Mouse (Mus musculus) stomach, postnatal 0 days (tissue): Measurements from ENCODE around the gene Galnt10. TPM values are rescaled to one million over a fixed set of nuclear protein-coding genes. Genes with fewer than 3 reads are reported as not detected.
A peak's percentile ranks its signal among the peaks of the same experiment; 100 is the strongest.

Experiments
- ATAC-seq: fragments of 200-750 bp; cut with Nextera tagmentation; 2 replicates; pipeline ENCODE4 v1.8.0; 2017; ENCODE audit not compliant: low FRiP score, low TSS enrichment
- DNase-seq: peaks from one replicate; pipeline ENCODE4 v3.0.0-alpha.2; 2016; ENCODE audit warnings: low spot score
- H3K27ac ChIP-seq: fragments of 300-500 bp; sonication (generic); replicated peaks from 2 replicates; pipeline ENCODE4 v1.5.1; 2014; ENCODE audit warnings: mild to moderate bottlenecking, control low read depth
- H3K27me3 ChIP-seq: fragments of 300-500 bp; sonication (generic); 2 replicates; pipeline ENCODE4 v1.6.1; 2014; ENCODE audit warnings: low read length; ENCODE audit not compliant: control insufficient read depth, insufficient read depth
- H3K36me3 ChIP-seq: fragments of 300-500 bp; sonication (generic); 2 replicates; pipeline ENCODE4 v1.6.1; 2014; ENCODE audit warnings: low read length, mixed read lengths; ENCODE audit not compliant: control insufficient read depth, insufficient read depth
- H3K4me1 ChIP-seq: fragments of 300-500 bp; sonication (generic); replicated peaks from 2 replicates; pipeline ENCODE4 v1.6.1; 2014; ENCODE audit warnings: antibody characterized with exemption; ENCODE audit not compliant: control insufficient read depth, insufficient read depth
- H3K4me2 ChIP-seq: fragments of 300-500 bp; sonication (generic); replicated peaks from 2 replicates; pipeline ENCODE4 v1.6.1; 2014; ENCODE audit warnings: low read depth, mild to moderate bottlenecking, control low read depth, moderate library complexity
- H3K4me3 ChIP-seq: fragments of 300-500 bp; sonication (generic); 2 replicates; pipeline ENCODE4 v1.5.1; 2014; ENCODE audit warnings: low read depth, low read length, control low read depth
- H3K9ac ChIP-seq: fragments of 300-500 bp; sonication (generic); 2 replicates; pipeline ENCODE4 v1.6.1; 2014; ENCODE audit warnings: mild to moderate bottlenecking, low read length, control low read depth, mixed read lengths
- H3K9me3 ChIP-seq: fragments of 300-500 bp; sonication (generic); 2 replicates; pipeline ENCODE4 v1.6.1; 2016; ENCODE audit warnings: low read length; ENCODE audit not compliant: control insufficient read depth
- CTCF ChIP-seq: IDR thresholded peaks from 2 replicates; pipeline ENCODE4 v1.5.1; 2016; ENCODE audit warnings: antibody characterized with exemption, low read depth, mild to moderate bottlenecking, moderate library complexity
- EP300 ChIP-seq: optimal IDR thresholded peaks from 2 replicates; pipeline ENCODE3; 2016; ENCODE audit warnings: antibody characterized with exemption
- WGBS: fragments of 180-500 bp; shearing (Covaris S2); extraction: QIAGEN DNeasy Blood & Tissue Kit; methylation state at CpG from one replicate; pipeline ENCODE4 v1.1.7; 2014; 5-methylcytosine and 5-hydroxymethylcytosine counted together
- polyA plus RNA-seq: library from polyadenylated mRNA; unstranded; fragments of >200 nt; fragmentation: Nextera tagmentation; extraction: Ambion mirVana; gene quantifications from 2 replicates; pipeline ENCODE4 v1.2.1, GENCODE M21; 2015

Galnt10 gene
- polyA plus RNA-seq, 1 experiment from 2014 or later: 8.8 TPM

DNA sequence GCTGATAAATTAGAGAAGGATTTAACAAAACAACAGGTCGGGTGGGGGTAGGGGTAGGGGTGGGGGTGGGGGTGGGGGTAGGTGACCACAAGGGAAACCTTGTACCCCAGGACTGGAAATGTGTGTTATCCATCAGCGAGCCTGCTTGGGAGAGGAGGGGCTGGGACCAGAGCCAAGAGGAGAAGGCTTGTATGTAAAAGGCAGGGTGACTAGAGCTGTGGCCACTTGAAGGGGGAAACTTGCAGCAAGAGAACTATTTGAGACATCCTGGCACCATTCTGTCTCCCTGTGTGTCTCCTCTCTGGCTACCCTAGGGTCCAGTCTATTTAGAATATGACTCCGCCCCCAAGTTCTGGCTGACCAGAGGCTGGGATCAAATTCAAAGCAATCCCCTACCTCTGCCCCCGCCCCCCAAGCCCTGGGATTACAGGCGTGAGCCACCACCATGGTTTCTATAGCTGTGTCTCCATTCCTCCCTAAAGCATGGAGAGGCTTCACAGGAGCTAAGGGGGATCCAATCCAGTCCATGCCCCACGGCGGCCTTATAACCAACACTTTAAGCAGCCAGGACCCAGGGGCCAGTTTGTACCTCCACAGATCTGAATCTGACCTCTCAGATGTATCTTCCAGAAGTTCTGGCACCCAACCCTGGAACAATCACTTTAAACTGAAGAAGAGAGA is 13.3 kb upstream of the Galnt10 start:
- DNase-seq (no peak), ATAC-seq (no peak)
- no peak overlapping the region for H3K9ac ChIP-seq
- no peaks in the 10 kb centered on the region for H3K27me3 ChIP-seq
- H3K36me3 ChIP-seq: no peaks in the 10 kb centered on the region
- 0 out of 2 replicates have a peak, but pooled peaks cover 2% of the 10 kb centered on the region for H3K4me1 ChIP-seq
- no peak overlapping the region for H3K27ac ChIP-seq
- 68% methylated on average over 7 of the region's 7 CpGs for WGBS
- TF ChIP-seq EP300 (no peak), CTCF (no peak)
- H3K9me3 ChIP-seq: no peaks in the 10 kb centered on the region
- no peak overlapping the region for H3K4me3 ChIP-seq
- no peak overlapping the region for H3K4me2 ChIP-seq

- Histone ChIP-seq H3K4me1 (no peaks in the 10 kb centered on the region), H3K36me3 (no peaks in the 10 kb centered on the region), H3K9me3 (no peaks in the 10 kb centered on the region), H3K9ac (no peak overlapping the region), H3K27ac (no peak overlapping the region), H3K4me2 (no peak overlapping the region), H3K27me3 (no peaks in the 10 kb centered on the region), H3K4me3 (no peak overlapping the region)
- ATAC-seq (no peak), DNase-seq (no peak)
- 90% methylated on average over 2 of the region's 2 CpGs for WGBS
- TF ChIP-seq EP300: no peak
- TF ChIP-seq CTCF: no peak
Measured at GRCm38 (mm10) chr11:57633006-57633405, 12.2 kb upstream of the Galnt10 start.

GRCm38 (mm10) chr11:57633975-57634585 is 11.2 kb upstream of the Galnt10 start:
- TF ChIP-seq CTCF: no peak
- no peak for TF ChIP-seq EP300
- Histone ChIP-seq H3K27me3 (no peaks in the 10 kb centered on the region), H3K4me1 (no peaks in the 10 kb centered on the region), H3K4me2 (no peak overlapping the region), H3K36me3 (no peaks in the 10 kb centered on the region), H3K9me3 (no peaks in the 10 kb centered on the region), H3K9ac (no peak overlapping the region), H3K27ac (no peak overlapping the region), H3K4me3 (no peak overlapping the region)
- DNase-seq (no peak), ATAC-seq (no peak)
- WGBS: 64% methylated on average over 6 of the region's 6 CpGs

DNA sequence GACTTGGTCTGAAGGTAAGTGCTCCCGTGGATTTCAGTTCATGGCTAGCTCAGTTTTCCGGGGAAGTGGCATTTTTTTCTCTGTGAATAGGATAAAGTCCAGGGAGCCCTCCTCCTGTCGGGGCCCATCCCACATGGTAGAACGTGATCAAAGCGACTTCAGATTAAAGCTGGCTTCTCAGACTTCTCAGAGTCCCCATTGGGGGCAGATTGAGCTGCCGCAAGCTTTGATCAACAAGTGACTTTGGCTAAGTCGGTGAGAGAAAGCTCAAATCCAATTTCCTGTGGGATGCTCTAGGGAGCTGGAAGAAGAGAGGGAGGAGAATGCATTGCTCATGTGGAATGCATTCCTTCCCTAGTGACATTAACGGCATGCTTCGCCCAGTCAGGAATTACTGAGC is 10.1 kb upstream of the Galnt10 start:
- WGBS: 20% methylated on average over 9 of the region's 9 CpGs
- ATAC-seq (no peak), DNase-seq (no peak)
- H3K9me3 ChIP-seq: no peaks in the 10 kb centered on the region
- no peaks in the 10 kb centered on the region for H3K27me3 ChIP-seq
- H3K4me3 ChIP-seq: no peak overlapping the region
- H3K4me2 ChIP-seq: no peak overlapping the region
- H3K27ac ChIP-seq: no peak overlapping the region
- no peak overlapping the region for H3K9ac ChIP-seq
- H3K36me3 ChIP-seq: no peaks in the 10 kb centered on the region
- H3K4me1 ChIP-seq: no peaks in the 10 kb centered on the region
- TF ChIP-seq EP300 (no peak), CTCF (no peak)

DNA sequence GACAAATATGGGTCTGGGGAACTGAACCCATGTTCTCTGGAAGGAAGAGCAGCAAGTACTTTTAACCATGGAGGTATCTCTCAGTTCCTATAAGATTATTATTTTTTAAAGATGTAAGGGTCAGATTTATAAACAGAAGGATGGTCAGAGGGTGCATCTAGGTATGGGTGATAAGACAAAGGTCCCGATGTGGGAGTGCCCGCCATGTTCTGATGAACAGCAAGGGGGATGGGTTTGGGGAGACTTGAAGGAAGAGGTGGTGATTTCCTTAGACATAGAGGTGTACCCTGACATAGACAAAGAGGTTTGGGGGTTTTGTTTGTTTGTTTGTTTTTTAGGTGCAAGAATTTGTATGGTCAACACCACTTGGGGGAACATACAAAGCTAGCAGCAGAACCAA is 1.6 kb upstream of the Galnt10 start:
- no peaks in the 10 kb centered on the region for H3K27me3 ChIP-seq
- H3K4me2 ChIP-seq: peak overlapping the region; percentile 97
- H3K4me1 ChIP-seq: peaks cover 6% of the 10 kb centered on the region; the same call in 1 of the 2 replicates
- DNase-seq: no peak
- no peaks in the 10 kb centered on the region for H3K9me3 ChIP-seq
- no peak overlapping the region; the same call in 1 of the 2 replicates for H3K4me3 ChIP-seq
- WGBS: 73% methylated on average over 2 of the region's 2 CpGs
- no peak overlapping the region for H3K9ac ChIP-seq
- H3K36me3 ChIP-seq: no peaks in the 10 kb centered on the region
- H3K27ac ChIP-seq: no peak overlapping the region
- ATAC-seq: no peak
- no peak for TF ChIP-seq EP300
- no peak for TF ChIP-seq CTCF

DNA sequence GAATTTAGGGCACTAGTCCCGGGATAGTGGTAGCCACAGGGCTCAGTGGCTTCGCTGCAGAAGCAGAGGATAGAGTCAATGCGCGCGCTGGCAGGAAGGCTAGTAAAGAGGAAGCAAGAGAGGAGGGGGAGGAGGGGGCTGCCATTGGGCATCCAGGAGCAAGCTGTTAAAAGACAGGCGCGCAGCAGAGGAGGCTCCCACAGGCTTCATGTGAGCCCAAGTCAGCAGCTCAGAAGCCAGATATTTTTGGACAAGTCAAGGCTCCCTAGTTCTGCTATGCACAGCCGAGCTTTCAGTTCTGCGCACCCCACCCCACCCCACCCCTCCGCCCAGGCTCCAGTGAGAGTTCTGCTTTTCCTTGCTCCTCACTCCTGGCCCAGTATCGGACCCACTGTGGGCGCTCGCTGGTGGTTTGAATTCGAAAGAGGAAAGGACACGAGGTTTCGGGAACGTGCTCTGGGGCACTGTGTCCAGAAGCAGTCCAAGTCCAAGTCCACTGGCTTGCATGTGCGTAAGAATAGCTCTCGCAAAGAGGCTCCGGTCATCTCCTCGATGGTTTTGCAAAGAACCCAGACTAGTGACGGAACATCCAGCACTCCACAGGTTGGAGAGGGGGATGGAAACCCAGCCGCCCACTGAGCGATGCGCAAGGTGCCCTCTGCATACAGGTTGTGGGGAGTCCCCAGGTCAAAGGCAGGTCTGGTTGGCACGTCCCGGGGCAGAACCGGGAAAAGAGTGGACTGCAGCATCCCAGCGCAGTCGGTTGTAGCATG is 811 bp upstream of the Galnt10 start:
- Histone ChIP-seq H3K36me3 (no peaks in the 10 kb centered on the region), H3K9me3 (no peaks in the 10 kb centered on the region), H3K4me3 (peak overlapping the region; percentile 73), H3K27me3 (no peaks in the 10 kb centered on the region), H3K4me1 (peaks cover 6% of the 10 kb centered on the region; the same call in 1 of the 2 replicates), H3K4me2 (peak overlapping the region; percentile 97), H3K9ac (peak overlapping the region; percentile 79), H3K27ac (peak overlapping the region; percentile 83)
- under 1% methylated on average over 29 of the region's 30 CpGs for WGBS
- ATAC-seq (peak; percentile 25), DNase-seq (peak; percentile 44)
- TF ChIP-seq CTCF (no peak), EP300 (no peak)
